Mouse (Mus musculus) monocyte, adult 5-6 weeks (primary cell): Measurements from ENCODE around the gene Arfgef3. TPM values are rescaled to one million over a fixed set of nuclear protein-coding genes. Genes with fewer than 3 reads are reported as not detected.
"Not testable (repeated sequence)": the region's sequence is repeated elsewhere in the genome, so short reads cannot be mapped to it uniquely, and the experiment has no call there.

ENCODE experiments used
- ATAC-seq: fragments of 153-309, 156-312 bp; replicated peaks from 2 replicates; pipeline ENCODE4 v1.8.0; 2017; ENCODE audit warnings: mild to moderate bottlenecking; ENCODE audit not compliant: low TSS enrichment, insufficient number of reproducible peaks, severe bottlenecking, poor library complexity, low FRiP score
- total RNA-seq: library from RNA; stranded (forward); fragments of 200-1000, 200-491, 200-594 nt; gene quantifications from 3 replicates; pipeline ENCODE4 v1.2.3, GENCODE M21; 2017

Gene Arfgef3
- total RNA-seq, 1 experiment from 2014 or later, result not detected

DNA sequence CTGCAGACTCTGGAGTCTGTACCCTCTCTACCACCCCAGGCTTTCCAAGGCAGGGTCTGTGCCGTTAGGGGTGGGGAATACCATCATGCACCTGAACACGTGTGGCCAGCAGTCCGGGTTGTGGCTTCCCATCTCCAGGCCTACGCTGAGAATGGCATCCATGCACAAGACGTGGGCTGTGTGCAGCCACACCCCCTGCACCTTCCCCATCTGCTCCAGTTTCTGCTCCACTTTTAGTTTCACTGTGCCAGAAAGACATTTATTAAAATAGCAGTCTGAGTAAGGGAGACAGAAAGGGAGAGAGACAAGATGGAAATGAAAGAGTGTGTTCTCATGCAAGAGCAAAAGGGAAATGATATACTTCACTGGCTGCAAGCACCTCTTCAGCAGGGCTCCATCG lies 116.2 kb downstream of the Arfgef3 start:
- no peak for ATAC-seq

DNA sequence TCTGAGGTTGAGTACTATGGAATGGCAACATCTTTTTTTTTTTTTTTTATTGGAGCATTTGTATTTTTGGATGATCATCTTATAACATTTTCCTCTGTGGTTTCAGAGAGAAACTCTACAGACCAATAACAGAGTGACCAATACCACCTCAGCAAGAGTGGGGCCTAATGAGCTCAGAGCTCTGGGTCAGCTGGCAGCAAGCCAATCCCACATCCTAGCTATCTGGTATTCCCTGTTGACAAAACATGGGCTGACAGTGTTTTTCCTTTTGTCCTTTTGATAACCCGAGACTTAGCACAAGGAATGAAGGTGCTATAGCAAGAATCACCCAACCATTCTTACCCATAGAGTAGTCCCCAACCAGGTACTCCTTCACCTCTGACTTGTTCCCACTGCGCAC lies 131.0 kb downstream of the Arfgef3 start:
- no peak for ATAC-seq

DNA sequence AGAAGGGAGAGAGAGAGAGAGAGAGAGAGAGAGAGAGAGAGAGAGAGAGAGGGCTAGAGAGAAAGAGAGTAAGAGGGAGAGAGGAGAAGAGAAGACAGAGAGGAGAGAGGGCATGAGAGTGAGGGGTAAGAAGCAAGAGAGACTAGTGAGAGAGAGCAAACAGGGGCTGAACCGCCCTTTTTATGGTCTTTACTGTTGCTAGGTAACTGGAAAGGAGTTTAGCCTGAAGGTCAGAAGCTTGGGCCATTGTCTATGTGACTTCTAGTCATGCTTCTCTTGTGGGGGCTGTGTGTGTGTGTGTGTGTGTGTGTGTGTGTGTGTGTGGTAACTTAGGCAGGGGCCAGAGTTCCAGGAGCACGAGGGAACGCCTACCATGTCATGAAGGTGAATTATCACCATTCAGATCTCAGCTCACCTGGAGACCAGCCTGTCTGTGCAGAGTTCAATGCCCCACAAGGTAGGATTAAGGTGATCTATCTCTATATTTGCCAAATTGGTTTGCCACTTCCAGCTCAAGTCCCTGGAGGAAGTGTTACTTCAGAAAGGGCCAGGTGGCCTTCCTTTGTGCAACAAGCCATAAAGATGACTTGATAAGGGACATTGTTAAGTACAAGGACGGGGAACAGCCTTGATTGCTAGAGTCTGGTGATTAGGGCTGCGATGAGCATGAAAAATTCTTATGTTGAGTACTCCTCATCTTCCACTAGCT lies 138.8 kb downstream of the Arfgef3 start:
- not testable (repeated sequence) for ATAC-seq

DNA sequence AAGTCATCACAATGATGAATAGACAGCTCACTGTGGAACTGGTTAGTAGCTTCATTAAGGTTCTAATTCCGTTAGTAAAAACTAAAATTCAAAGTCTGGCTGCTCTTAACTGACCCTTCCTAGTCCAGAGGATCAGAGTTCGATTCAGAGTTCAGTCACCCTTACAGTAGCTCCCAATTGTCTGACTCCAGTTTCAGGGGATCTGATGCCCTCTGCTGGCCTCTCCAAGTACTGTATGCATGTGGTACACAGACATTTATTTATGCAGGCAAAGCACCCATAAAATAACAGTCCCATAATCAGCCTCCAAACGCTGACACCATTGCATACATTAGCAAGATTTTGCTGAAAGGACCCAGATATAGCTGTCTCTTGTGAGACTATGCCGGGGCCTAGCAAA lies 141.7 kb downstream of the Arfgef3 start:
- no peak for ATAC-seq

DNA sequence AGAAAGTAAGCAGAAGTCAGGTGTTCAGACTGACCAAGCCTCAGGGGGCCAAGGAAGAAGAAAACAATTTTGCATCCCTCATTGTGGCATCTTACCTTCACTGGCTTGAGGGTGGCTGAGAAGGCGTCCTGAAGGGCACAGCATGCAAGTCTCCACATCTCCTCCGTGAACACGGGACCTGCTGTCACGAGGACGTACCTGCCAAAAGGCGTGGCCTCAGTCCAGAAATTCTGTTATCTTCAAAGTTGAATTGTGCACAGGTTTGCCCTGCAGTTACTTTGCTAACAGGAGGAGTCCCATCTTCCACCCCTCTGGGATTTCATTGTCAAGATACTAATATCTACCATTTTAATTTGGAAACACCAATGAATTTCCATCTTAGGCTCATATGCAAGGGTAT lies 146.1 kb downstream of the Arfgef3 start:
- no peak for ATAC-seq

DNA sequence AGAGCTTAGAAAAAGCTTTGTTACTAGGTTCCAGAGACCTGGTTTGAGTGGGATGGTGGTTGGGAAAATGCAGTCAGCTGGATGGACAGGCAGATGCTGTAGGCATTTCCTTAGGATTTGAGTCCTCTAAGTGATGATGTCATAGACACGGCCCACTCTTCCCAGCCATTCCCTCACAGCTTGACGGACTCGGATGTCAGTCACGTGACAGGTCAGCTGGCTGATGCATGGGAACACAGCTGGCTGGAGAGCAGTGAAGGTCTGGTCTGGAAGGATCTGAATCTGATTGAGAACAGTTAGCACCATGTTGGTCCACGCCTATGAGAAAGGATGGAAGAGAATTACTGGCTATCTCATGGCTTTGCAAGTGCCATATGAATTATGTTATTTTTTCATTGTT lies 154.3 kb downstream of the Arfgef3 start:
- ATAC-seq, result no peak

DNA sequence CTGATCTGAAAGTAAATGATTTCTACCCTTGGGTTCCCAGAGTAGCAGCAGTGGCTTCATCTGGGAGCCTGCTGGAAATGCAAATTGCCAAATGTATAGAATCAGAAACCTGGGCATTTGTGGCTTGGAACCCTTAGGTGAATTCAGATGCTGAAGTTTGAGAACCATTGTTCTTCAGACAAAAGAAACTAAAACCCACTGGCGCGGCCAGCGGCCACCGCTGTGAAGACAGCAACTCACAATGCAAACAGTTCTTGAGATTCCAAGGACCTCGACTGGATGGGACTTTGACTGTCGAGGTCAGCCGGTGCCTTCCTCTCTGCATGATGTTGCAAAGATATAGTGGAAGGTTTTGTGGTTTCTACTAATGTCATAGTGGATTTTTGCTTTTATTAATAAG lies 159.6 kb downstream of the Arfgef3 start:
- no peak for ATAC-seq

DNA sequence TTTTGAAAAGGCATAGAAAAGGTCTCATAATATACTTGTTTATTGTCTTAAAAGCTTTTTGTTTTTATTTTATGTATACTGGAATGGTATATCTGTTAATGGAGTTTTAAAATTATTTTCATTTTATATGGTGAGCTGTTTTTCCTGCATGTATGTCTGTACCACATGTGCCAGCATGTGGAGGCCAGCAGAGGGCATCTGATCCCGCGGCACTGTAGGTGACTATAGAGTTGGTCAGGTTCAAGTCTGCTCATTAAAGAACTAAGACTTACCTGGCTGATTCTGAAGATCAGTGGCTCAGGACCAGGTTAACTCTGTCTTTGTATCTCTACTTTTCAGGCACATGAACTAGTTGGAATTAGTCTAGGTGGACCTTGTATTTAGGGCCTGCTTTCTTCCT lies 171.2 kb downstream of the Arfgef3 start:
- ATAC-seq, result no peak

DNA sequence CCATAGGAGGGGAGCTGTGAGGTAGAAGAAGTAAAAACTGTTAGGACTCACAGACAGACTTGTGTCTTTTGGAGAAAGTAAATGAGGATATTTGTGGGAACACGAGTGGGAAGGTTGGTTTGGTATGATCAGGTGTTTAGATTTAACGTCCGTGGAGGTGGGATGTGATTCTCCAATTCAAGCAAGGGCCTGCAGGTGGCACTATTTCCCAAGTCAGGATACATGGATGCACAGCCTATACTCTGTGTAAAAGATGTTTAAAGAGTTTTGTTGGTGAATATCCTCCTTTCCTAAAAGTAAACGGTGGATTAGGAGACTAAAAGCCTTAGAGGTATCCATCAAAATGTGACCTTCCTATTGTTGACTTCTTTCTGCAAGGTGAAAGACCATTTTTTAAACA lies 180.8 kb downstream of the Arfgef3 start:
- ATAC-seq, result no peak

DNA sequence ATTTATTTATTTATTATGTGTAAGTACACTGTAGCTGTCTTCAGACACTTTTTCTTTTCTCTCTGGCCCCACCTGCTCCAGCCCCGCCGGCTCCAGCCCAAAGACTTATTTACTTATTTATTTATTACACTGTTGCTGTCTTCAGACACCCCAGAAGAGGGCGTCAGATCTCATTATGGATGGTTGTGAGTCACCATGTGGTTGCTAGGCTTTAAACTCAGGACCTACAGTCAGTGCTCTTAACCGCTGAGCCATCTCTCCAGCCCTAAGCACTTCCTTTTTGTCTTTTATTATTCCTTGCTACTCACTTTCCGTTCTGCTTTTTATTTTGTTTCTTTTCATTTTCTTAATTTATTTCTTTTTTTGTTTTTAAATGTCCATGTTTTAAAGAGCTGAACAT lies 182.3 kb downstream of the Arfgef3 start:
- no peak for ATAC-seq

DNA sequence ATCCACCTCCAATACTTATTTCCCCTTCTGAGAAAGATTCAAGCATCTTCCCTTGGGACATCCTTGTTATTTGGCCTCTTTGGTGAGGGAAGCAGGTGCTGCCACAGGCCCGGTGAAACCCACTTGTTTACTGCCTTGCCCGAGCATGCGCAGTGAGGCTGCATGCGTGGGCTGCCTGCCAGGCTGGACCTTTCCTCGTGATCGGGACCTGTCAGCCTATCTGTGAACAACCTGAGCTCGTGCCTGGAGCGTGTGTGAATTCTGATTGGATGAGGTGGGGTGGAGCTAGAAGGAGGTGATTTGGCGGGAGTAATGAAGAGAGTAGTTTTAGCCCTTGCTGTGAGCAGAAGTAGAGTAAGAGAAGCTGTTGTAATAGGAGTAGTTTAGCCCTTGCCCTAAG lies 184.7 kb downstream of the Arfgef3 start:
- ATAC-seq, result not testable (repeated sequence)

DNA sequence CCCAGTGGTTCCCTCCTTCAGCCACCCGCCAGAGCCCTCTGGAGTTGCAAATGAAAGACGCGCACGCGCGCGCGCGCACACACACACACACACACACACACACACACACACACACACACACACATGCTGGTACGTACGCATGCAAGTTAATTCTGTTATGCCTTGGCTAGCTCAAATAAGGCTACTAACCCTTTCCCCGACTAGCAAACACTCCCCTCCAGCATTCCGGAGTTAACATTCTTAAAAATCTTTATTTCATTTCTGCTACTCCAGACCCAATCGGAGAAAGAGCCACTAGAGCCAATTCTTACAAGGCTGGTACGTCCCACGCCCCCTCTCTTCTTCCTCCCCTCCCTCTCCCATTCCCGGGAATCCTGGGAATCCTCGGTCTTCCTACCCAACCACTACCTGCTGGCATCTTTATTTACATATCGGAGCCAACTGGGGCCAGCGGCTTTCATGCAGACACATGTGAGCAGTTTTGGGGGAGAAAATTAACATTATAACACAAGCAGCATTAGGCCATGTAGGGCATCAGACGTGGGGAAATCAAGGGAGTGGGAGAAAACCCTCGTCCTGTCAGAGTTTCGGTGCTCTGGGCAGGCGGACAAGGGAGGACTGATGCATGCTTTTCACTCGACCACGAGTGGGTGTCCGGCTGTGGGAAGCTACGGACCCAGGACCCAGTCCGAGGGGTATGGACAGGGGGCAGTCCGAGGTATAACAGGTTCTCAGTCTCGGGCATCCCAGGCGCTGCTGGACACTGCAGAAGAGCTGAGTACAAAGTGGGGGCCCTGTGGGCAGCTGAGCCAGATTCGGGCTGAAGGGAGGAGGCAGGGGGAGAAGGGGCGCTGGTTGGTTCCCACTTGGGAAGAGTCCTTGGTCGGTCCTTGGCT lies 194.2 kb downstream of the Arfgef3 start:
- no peak for ATAC-seq

DNA sequence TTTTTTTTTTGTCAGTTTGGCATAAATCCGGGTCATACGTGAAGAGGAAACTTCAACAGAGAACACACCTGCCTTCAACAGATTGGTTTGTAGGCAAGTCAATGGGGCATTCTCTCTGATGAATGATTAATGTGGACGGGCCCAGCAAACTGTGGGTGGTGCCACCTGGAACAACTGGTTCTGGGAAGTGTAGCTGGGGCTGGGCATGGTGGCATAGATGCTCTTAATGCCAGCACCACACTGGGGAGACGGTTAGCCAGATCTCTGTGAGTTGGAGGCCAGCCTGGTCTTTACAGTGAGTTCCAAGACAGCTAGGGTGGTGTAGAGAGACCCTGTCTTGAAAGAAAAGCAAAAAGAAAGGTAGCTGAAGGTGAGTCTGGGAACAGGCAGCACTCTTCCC lies 196.4 kb downstream of the Arfgef3 start:
- no peak for ATAC-seq

DNA sequence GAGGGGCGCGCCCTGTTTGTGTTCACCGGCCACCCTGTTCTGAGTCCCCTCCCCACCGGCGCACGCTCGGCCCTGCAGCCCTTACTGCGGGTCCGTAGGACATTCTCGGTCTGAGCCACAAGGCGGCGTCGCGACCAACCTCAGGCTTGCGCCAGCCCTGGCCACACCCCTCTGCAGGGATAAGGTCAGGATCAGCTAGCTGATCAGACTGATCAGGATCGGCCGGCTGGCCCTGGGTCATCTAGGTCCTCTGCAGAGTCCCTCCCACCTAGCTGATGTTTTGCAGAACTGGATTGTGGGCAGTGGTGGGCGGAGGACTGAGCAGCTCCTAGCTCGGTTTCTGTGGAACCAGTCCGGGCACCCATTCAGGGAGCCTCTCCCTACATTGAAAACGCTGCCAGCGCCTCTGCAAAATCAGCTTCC lies 197.9 kb downstream of the Arfgef3 start, which contains the start of gene Hebp2:
Gene Hebp2, minus strand, starts transcription at position 264 of the 423 bp plus-strand sequence.
- ATAC-seq, result peak; percentile 66; the same call in 1 of the 2 replicates

DNA sequence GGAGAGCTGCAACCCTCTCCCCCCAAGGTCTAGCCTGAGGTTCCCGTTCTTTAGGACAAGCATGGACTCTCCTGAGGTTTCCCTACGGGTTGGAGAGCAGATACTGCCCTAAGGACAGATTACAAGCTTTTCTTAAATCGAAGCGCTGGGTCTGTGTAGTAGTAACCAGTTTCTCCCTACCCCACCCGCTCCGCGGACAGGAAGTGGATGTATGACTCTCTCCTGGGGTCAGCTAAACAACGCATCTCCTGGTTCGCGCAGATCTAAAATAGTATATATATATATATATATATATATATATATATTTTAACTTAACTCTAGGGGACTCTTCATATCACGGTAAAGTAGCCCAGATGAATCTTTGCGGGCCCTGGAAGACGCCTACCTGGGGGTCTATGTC lies 198.4 kb downstream of the Arfgef3 start:
- no peak for ATAC-seq

DNA sequence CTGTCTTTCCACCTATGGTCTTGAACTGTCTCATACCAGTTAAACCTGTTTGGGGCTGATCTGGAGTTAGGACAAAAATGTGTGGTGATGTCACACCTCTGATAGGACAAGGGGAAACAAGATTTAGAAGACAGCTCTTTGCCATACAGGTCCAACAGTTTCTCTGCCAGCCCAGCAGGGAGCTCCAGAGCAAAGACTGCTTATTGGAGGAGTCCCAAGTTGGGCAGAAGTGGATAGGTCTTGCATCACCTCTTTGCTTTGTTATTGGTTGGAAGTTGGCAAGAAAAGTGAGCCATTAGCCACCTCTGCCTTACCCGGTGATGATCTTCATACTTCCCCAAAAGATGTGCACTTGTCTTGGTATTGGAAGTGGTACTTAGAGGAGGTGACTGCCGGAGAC lies 206.9 kb downstream of the Arfgef3 start:
- ATAC-seq, result no peak

DNA sequence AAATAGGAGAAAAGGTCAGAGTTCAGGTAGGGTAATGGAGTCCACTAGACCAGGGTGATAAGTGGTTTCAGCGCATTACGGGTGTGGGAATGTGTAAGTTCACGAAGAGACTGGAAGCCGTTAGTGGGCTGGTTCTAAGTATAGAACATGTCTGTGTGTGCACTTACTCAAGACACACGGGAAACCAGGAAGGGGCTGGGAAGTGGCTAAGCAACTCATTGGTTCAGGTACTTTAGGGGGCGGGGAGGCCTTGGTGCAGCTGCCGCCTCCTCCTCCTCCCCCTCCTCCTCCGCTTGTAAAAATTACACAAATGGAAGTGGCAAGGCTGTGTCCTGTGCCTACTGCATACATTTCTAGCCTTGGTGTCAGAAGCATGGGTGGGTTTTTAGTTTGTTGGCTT lies 211.5 kb downstream of the Arfgef3 start:
- no peak for ATAC-seq
